Mouse (Mus musculus) frontal cortex, postnatal 14 days (tissue): Measurements from ENCODE around the gene Otop1.

Experiments used
- DNase-seq, 2 experiments: peaks; one replicate each; pipeline ENCODE4 v3.0.0; 2022; ENCODE audit warnings: low spot score in 2 of 2

Otop1 gene

GRCm38 (mm10) chr5:38275771-38276170 lies at the start of gene Otop1:
Gene Otop1, plus strand, starts transcription at chr5:38275972.
- no peak for DNase-seq

DNA sequence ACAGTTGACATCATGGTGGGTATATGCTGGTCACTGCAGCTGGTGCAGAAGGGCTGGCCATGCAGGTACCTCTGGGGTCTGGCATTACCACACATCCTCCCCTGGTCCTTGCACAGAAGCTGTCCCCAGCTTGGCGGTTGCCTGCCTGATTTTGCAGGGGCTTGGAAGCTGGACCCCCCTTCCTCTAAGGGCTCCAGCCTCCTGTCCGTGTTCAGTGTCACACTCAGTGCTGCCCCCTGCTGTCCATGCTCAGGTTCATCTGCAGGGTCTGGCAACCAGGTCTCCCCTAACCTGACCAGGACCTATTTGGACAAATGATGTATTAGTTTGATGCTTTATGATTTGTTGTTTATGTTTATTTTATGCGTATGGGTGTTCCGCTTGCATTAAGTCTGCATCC lies 40.4 kb upstream of the Otop1 start:
- DNase-seq: no peak

DNA sequence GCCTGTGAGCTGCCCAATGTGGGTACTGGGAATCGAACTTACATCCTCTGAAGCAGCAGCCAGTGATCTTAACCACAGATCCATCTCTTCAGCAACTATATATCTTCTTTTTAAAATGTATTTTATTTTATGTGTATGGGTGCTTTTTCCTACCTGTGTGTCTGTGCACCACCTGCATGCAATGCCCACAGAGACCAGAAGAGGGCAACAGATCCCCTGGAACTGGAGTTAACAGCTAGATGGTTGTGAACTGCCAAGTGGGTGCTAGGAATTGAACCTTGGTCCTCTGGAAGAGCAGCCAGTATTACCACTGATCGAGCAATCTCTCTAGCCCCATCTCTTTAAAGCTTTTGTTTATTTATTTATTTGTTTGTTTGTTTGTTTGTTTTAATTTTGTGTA lies 39.1 kb upstream of the Otop1 start:
- no peak for DNase-seq

DNA sequence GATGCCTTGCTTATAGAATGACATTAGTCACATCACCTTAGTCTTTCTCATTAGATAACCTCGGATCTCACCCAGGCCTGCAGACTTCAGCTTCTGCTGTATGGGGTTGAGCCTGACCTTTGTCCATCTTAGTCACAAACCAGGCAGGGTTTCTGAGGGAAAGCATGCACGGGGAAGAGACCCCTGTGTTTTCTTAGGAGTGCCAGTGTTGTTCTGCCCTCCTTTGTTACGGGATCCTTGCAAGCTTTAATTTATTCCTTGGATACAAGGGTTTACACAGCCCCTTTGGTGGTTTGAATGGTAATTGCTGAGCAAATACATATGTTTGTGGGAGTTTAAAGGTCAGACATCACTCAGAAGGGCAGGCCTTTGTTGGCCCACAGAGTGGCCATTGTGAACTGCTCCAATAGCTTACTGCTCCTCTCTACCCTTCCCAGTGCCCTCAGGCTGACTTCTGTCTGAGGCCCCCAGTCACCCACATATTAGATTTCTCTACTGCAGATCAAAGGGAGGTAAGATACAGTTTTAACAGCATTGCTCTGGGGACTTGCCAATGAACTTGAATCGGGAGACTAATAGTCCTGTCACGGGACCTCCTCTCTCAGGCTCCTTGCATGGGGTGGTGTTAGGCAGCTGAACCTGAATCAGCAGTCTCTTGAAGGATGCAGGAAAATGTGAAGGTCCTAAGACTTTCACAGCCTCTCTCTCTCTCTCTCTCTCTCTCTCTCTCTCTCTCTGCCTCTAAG lies 34.9 kb upstream of the Otop1 start:
- no peak for DNase-seq

DNA sequence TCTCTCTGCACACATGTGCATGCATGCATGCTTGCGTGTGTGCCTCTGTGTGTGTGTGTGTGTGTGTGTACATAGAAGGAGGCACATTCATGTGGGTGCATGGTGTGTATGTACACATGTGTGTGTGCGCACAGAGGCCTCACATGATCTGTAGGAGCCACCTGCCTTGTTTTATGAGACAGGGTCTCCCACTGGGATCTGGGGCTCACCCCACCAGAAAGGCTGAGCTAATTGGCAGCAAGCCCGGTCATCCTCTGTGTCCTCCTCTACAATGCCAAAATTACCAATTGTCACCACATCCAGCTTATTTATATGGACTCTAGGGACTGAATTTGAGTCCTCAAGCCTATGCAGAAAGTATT lies 34.3 kb upstream of the Otop1 start:
- DNase-seq: no peak

GRCm38 (mm10) chr5:38241966-38242365 lies 33.8 kb upstream of the Otop1 start:
- no peak for DNase-seq

- no peak for DNase-seq
Measured at GRCm38 (mm10) chr5:38255195-38255594, 20.6 kb upstream of the Otop1 start.

- no peak for DNase-seq
Measured at GRCm38 (mm10) chr5:38255644-38256043, 20.1 kb upstream of the Otop1 start.

DNA sequence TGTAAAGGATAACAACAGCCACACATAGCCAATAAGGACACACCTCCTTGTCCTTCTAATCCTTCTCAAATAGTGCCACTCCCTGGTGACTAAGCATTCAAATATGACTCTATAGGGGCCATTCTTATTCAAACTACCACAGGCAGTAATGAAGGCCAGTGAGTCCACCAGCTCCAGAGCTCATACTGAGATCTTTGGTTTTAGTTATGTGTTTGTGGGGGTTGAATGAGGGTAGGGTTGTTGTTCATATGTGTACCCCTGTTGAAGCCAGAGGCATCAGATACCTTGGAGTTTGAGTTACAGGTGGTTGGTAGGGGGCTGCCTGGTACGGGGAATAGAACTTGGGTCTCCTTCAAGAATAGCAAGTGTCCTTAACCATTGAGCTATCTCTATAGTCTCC lies 19.2 kb upstream of the Otop1 start:
- no peak for DNase-seq

GRCm38 (mm10) chr5:38258034-38258772 lies 17.6 kb upstream of the Otop1 start:
- DNase-seq: no peak

- DNase-seq: no peak
Measured at GRCm38 (mm10) chr5:38258773-38259146, 17.0 kb upstream of the Otop1 start.

DNA sequence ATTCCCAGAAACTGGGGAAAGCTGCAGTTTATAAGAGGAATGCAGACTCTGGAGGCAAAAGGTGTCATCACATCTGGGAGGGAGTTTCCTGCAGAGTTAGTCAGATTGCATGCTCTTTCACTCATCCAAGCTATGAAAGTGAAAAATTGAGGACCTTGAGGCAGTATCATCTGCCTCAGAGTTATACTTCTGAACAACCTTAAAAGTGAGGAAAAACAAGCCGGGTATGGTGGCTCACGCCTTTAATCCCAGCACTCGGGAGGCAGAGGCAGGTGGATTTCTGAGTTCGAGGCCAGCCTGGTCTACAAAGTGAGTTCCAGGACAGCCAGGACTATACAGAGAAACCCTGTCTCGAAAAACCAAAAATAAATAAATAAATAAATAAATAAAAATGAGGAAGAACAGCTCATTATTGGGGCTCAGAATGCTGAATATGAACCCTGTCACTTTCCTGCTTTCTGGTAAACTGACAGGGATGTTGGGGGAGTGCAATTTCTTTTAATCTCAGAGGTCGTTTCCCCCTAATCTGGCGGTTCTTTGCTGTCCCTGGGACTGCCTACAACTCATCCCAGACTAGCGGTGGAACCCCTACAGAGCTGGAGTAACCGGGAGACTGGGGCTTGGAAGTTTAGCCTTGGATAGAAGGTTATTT lies 16.2 kb upstream of the Otop1 start:
- no peak for DNase-seq

GRCm38 (mm10) chr5:38260107-38260682 lies 15.6 kb upstream of the Otop1 start, which contains the start of gene Tmem128:
Gene Tmem128, plus strand, starts transcription at chr5:38260185.
- peak; percentile 43 to 58 for DNase-seq

DNA sequence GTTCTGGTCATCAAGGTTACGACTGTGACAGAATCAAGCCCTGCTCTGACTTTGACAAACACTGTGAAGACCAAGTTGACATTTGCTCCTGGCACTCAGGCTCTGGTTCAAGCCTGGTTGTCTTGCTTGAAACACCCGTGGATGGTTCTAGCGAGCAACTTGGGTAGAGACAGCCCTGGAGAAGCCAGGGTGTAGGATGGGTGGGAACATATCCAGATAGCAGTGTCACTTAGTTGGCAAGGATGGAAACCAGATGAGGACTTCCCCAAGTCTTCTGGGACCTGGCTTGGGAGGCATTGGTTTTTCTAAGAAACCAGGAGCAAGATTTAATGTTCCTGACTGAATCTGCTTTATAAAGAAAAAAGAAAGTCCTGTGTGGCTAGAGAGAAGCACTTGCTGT lies 4.8 kb upstream of the Otop1 start:
- DNase-seq: no peak

DNA sequence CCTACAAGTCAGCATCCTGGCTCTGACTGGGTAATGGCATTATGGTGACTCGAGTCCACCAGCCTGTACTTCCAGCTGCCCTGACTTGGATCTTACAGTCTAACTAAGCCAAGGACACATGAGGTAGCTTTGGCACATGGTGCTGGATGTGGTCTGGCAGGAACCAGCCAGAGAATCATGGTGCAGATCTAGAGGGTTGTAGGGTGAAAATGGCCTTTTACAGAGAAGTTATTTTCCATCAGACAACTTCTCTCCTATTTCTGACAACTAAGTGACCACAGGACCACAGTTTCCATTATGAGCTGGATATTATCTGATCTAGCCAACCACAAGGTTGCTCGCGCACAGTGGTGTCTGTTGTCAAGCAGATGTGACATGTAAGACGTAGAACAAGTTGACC lies 1.9 kb upstream of the Otop1 start:
- DNase-seq: no peak

DNA sequence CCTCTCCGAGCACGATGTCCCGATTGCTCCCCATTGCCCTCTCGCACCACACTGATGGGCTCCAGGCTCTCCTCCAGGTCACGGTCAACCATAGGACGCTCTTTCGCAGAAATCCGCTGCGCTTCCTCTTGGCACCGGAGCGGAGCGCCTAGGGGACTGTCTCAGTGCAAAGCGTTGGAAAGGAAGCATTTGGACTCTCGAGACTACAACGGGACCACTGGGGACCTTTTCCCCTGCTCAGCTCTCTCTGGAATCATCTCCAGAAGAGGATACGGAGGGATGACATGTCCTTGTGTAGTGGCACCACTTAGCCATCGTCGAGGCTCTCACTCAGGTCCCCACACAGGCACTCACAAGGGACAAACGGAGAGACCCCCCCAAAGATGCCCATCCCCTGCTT lies 679 bp downstream of the Otop1 start:
- DNase-seq: no peak

GRCm38 (mm10) chr5:38277098-38277866 lies 1.5 kb downstream of the Otop1 start:
- DNase-seq: no peak

DNA sequence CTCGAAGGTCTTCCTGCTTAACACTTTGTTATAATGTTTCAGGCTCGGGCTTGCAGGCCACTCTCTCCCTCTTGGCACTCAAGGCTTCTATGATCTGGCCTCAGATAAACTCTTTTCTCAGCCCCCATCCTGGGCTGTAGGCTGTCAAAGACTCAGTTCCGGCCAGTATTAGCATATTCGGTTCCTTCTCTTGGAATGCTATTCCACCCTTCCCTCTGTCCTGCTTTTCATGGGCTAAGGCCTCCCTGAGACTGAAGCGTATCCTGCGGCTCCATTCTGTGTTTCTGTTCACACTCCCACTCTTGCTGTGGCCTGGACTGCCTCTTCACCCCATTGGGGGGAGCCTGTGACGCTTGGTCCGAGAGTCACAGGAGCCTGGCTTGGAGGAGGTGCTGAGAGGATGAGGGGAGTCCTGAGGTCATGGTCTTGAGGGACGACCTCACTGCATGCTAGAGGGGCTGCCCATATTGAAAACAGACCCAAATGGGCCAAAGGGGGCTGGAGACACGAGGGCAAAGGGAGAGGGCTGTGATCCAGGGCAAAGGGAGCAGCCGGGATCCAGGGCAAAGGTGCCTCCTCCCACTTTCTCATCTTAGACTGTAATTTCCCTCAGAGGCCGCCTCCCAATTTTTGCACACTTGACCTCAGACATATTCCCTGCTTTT lies 2.3 kb downstream of the Otop1 start:
- DNase-seq: no peak

GRCm38 (mm10) chr5:38280075-38280474 lies 4.3 kb downstream of the Otop1 start:
- no peak for DNase-seq

DNA sequence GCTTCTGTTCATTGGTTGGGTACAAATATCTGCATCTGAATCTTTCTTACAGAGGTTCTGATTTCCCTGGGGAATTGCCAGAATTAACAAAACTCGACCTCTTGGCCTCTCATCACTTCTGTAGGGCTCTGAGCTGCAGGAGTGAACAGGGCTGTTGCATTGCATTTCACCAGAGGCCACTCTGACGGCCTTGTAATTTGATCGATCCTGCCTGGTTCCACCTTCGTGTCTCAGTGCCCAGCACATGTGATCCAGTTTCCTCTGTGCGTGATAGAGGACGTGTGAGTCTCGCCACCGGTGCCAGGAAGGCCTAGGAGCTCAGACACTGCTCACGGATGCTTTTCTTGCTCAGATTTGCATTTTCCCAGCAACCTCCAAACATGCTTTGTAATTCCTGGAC lies 10.0 kb downstream of the Otop1 start:
- DNase-seq: no peak

DNA sequence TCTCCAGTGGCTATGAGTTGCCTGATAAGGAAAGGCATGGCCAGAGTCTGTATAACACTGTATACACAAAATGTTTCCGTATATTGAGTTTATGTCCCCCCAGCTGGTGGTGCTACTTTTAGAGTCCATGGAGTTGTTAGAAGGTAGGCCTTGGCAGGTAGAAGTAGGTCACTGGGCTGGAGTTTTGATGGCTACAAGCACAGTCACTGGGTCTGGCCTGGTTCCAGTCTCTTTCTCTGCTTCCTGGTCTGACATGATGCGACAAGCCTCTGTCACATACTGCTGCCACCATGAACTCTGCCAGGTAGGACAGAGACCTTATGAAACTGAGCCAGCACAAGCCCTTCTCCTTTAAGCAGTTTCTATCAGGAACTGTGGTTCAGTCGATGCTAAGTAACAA lies 12.7 kb downstream of the Otop1 start:
- DNase-seq: no peak
